Mouse (Mus musculus): Measurements from ENCODE around the gene Med25.

DNA sequence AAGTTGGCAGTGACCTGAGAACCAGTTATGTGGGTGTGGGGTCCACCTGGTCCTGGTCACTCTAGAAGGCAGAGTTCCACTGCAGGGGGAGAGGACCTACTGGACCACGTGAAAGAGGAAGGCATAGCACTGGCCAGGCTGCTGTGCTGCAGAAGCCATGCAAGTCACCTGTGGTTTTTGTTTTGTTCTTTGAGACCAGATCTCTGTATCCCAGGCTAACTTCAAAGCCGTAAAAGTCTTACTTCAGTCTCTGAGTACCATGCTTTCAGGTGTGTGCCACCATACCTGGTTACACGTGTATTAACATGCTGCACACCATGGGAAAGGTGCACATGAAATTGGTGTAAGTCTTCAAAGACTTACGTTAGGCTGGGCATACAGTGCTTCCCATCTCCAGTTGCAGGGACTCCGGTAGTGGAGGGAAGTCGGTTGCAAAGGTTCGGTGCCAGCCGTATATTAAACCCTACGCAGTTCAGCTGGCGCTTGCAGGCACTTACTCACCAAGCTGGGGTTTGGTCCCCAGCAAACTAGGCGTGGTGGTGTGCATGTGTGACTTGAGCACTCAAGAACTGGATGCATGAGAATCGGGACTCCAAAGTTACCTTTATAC is 40.8 kb downstream of the Med25 start:
- TF ChIP-seq EP300 (IDR thresholded peaks at IDR 0.05; ENCODE audit: low read depth), result no peak
- no peak for TF ChIP-seq CTCF (IDR thresholded peaks at IDR 0.05; ENCODE audit: low read depth)

Data from liver, embryonic 14.5 days (tissue).